Mouse (Mus musculus) duodenum, adult 2 months (tissue): Measurements from ENCODE around the gene Rps5. TPM values are rescaled to one million over a fixed set of nuclear protein-coding genes. Genes with fewer than 3 reads are reported as not detected.

Experiments
- polyA plus RNA-seq: library from polyadenylated mRNA; depleted of rRNA; stranded (reverse); fragments of >200 nt; gene quantifications from 2 replicates; pipeline ENCODE4 v1.2.3, GENCODE M21; 2012; ENCODE audit warnings: low replicate concordance; rRNA removed

Gene Rps5
- 923 and 1,500 TPM in 2 replicates for polyA plus RNA-seq

GRCm38 (mm10) chr7:12921705-12922465 is at the start of gene Rps5:
Gene Rps5, plus strand, starts transcription at chr7:12922290.

GRCm38 (mm10) chr7:12880911-12881660 is 41.0 kb upstream of the Rps5 start, which contains the start of gene Zfp128:
Gene Zfp128, plus strand, starts transcription at chr7:12881177.

GRCm38 (mm10) chr7:12897655-12898410 is 24.3 kb upstream of the Rps5 start, which contains the start of gene Zscan22:
Gene Zscan22, plus strand, starts transcription at chr7:12897815.

GRCm38 (mm10) chr7:12927191-12927680 is 5.1 kb downstream of the Rps5 start, which contains the start of gene Rnf225:
Gene Rnf225, plus strand, starts transcription at chr7:12927416.

GRCm38 (mm10) chr7:12965678-12966091 is 43.6 kb downstream of the Rps5 start, which contains the start of gene Zfp324:
Gene Zfp324, plus strand, starts transcription at chr7:12965838.

Other genes with a start within 250 kb of the Rps5 start
- gene Vmn2r55, start 237.3 kb upstream of the Rps5 start, polyA plus RNA-seq: not detected in 2 replicates
- gene Vmn2r56, start 187.3 kb upstream of the Rps5 start, polyA plus RNA-seq: not detected in 2 replicates
- gene Zscan18, start 118.7 kb upstream of the Rps5 start, polyA plus RNA-seq: 0.25 and 0.32 TPM in 2 replicates
- 0.04 and 0.11 TPM in 2 replicates for gene Zfp329, start 103.4 kb upstream of the Rps5 start, polyA plus RNA-seq
- 4.8 and 5.0 TPM in 2 replicates for gene Zfp110, start 87.5 kb upstream of the Rps5 start, polyA plus RNA-seq
- 0.16 TPM in 1 of 2 replicates, not detected in the other for gene Zfp128, start 41.1 kb upstream of the Rps5 start, polyA plus RNA-seq
- gene Zscan22, start 24.5 kb upstream of the Rps5 start, polyA plus RNA-seq: 3.3 and 4.4 TPM in 2 replicates
- 0.14 and 0.33 TPM in 2 replicates for gene Rnf225, start 5.1 kb downstream of the Rps5 start, polyA plus RNA-seq
- gene Zfp324, start 43.5 kb downstream of the Rps5 start, polyA plus RNA-seq: 2.2 and 3.4 TPM in 2 replicates
- gene Zfp446, start 55.6 kb downstream of the Rps5 start, polyA plus RNA-seq: 1.6 and 2.4 TPM in 2 replicates
- gene Slc27a5, start 75.9 kb downstream of the Rps5 start, polyA plus RNA-seq: 0.53 and 1.1 TPM in 2 replicates
- 163 and 224 TPM in 2 replicates for gene Trim28, start 76.8 kb downstream of the Rps5 start, polyA plus RNA-seq
- gene Zbtb45, start 87.7 kb downstream of the Rps5 start, polyA plus RNA-seq: 40.6 and 44.7 TPM in 2 replicates
- 34.9 and 69.3 TPM in 2 replicates for gene Chmp2a, start 112.5 kb downstream of the Rps5 start, polyA plus RNA-seq
- 110 and 111 TPM in 2 replicates for gene Ube2m, start 116.0 kb downstream of the Rps5 start, polyA plus RNA-seq
- 1.1 and 1.6 TPM in 2 replicates for gene Mzf1, start 132.5 kb downstream of the Rps5 start, polyA plus RNA-seq
- not detected in 2 replicates for gene Vmn1r85, start 172.9 kb downstream of the Rps5 start, polyA plus RNA-seq
- not detected in 2 replicates for gene Vmn1r86, start 197.6 kb downstream of the Rps5 start, polyA plus RNA-seq
- gene Vmn1r87, start 217.9 kb downstream of the Rps5 start, polyA plus RNA-seq: not detected in 2 replicates
- gene Vmn1r88, start 237.3 kb downstream of the Rps5 start, polyA plus RNA-seq: not detected in 2 replicates